Mouse (Mus musculus) CH12.LX (cell line): ENCODE measurements around the gene Schip1.

ENCODE experiments used
- CHD2 ChIP-seq: IDR thresholded peaks from 2 replicates; pipeline ENCODE4 v1.6.1; 2011; ENCODE audit warnings: low read length, improper control_type of control experiment
- CTCF ChIP-seq, 2 experiments: IDR thresholded peaks in 1 of 2; conservative IDR thresholded peaks in 1 of 2; 2 replicates each; pipeline ENCODE4 v1.5.1; 2011 to 2012; ENCODE audit warnings: low read depth in 2 of 2, low read length in 2 of 2, improper control_type of control experiment in 1 of 2, inconsistent platforms in 1 of 2, mild to moderate bottlenecking in 1 of 2, moderate library complexity in 1 of 2
- ELF1 ChIP-seq: IDR thresholded peaks from 2 replicates; pipeline ENCODE4 v1.6.1; 2014; ENCODE audit warnings: low read depth, mild to moderate bottlenecking, inconsistent platforms, low read length, improper control_type of control experiment
- EP300 ChIP-seq: IDR thresholded peaks from 2 replicates; pipeline ENCODE4 v1.6.1; 2011; ENCODE audit warnings: low read length, improper control_type of control experiment
- MEF2A ChIP-seq: IDR thresholded peaks from 2 replicates; pipeline ENCODE4 v1.6.1; 2014; ENCODE audit warnings: low read depth, mild to moderate bottlenecking, inconsistent platforms, low read length, improper control_type of control experiment, borderline replicate concordance
- MYC ChIP-seq: IDR thresholded peaks from 2 replicates; pipeline ENCODE4 v1.6.1; 2011; ENCODE audit warnings: low read depth, mild to moderate bottlenecking, improper control_type of control experiment, low read length
- POLR2A ChIP-seq: IDR thresholded peaks from 2 replicates; pipeline ENCODE4 v1.6.1; 2011; ENCODE audit warnings: low read depth, mild to moderate bottlenecking, improper control_type of control experiment, low read length
- RCOR1 ChIP-seq: conservative IDR thresholded peaks from 2 replicates; pipeline ENCODE4 v1.6.1; 2012; ENCODE audit warnings: low read depth, mild to moderate bottlenecking, inconsistent platforms, low read length, improper control_type of control experiment
- UBTF ChIP-seq: IDR thresholded peaks from 2 replicates; pipeline ENCODE4 v1.6.1; 2012; ENCODE audit warnings: low read depth, mild to moderate bottlenecking, inconsistent platforms, low read length, improper control_type of control experiment, moderate library complexity
- ZKSCAN1 ChIP-seq: IDR thresholded peaks from 2 replicates; pipeline ENCODE4 v1.6.1; 2012; ENCODE audit warnings: low read depth, inconsistent platforms, low read length, improper control_type of control experiment, borderline replicate concordance

DNA sequence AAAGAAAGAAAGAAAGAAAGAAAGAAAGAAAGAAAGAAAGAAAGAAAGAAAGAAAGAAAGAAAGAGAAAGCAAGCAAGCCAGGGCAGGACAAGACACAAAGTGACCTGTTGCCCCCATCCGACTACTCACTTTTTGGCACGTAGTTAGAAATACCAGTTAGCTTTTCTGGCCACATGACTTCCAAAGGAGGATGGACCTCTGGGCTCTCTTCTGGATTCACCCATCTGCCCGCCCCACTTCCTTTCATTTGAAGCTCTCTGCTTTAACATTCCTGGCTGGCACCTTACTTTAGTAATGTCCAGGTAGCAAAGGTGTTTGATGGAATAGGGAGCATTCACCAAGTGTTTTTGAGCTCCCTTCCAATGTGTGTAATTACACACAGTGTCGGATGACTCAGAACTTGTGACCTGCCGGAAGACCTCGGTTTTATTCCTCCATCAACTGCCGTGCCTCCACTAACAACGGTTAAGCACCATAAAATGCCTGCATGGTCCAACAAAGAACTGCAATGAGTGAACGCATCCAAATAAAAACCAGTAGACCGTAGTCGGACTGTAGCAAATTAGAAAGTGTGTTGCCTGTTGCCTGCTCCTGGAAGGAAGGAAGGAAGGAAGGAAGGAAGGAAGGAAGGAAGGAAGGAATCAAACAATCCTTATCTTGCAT, 546.1 kb downstream of the Schip1 start:
- TF ChIP-seq RCOR1 (no peak), POLR2A (no peak), EP300 (no peak), CTCF (conservative IDR thresholded peaks at IDR 0.05 in 1 of 2, IDR thresholded peaks at IDR 0.05 in 1 of 2; ENCODE audit: low read depth in 2 of 2, low read length in 2 of 2) (no peak), CHD2 (no peak), MEF2A (no peak), ELF1 (no peak), MYC (no peak), ZKSCAN1 (no peak), UBTF (no peak)
